Mouse (Mus musculus): Measurements from ENCODE around the gene Gm14288.

Gene Gm14288

GRCm38 (mm10) chr2:175800993-175801392 lies at the start of gene Gm14288:
Gene Gm14288 (minus strand): TSS chr2:175801093.
- no CpG with 5 or more reads among the region's 6 CpGs for WGBS

GRCm38 (mm10) chr2:175741237-175741636 lies 59.7 kb downstream of the Gm14288 start, which contains the start of gene Gm2007:
Gene Gm2007 (plus strand): TSS chr2:175741537.
- no CpG with 5 or more reads among the region's 2 CpGs for WGBS

Data from cerebral cortex, adult 2 months (tissue).